Mouse (Mus musculus) spleen, postnatal 14 days (tissue): ENCODE data around the gene Olfr523.

ENCODE experiments used
- DNase-seq, 2 experiments: peaks; one replicate each; pipeline ENCODE4 v3.0.0; 2021 to 2022; ENCODE audit warnings: low spot score in 2 of 2

Olfr523 gene

DNA sequence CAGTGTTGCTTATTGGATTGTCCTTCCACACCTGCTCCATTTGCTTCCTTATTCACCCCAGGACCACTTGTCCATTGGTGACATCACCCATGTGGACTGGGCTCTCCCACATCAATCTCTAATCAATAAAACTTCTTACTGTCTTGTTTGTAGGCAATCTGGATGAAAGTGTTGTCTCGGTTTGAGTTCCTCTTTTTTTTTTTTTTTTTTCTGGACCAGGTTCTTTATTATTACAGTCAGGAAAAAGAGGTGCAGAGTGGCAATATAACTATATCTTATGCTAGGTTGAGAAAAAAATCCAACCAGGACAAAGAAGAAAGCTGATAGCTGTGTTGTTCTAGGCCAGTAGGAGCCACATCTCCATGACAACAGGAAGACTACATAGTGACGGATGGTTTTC is 7.7 kb downstream of the Olfr523 start:
- no peak for DNase-seq

GRCm38 (mm10) chr7:140184206-140184605 is 11.2 kb downstream of the Olfr523 start:
- DNase-seq, result no peak

- DNase-seq, result no peak
Observed at GRCm38 (mm10) chr7:140186646-140187620, 13.9 kb downstream of the Olfr523 start.

DNA sequence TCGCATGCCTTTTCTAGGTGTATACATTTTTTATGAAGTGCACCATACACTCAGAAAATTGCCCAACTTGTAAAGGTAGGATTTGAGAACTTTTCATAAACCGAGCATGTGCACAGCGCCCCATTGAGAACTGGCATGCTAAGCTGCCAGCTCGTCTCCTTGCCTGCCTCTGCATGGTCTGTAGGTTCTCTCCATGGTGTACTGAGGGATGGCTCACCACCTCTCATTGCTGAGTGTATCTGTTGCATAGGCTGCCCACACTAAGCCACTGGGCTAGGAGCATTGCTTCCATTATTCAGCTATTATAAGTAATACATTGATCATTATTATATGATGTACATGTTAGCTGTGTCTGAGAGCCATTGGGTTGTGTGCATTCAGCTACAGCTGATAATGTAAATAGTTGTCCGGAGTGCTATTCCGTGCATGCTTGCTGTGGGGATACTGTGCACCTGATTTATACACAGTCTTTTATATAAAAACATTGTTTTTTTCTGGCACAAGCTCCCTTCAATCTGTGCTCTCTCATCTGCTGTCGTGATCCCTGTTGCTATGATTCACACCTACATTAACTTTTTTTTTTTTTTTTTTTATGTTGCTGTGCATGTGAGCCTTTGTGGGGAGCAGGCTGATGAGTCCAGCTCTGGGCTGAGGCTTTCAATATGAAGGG is 14.8 kb downstream of the Olfr523 start:
- no peak for DNase-seq

- no peak for DNase-seq
Observed at GRCm38 (mm10) chr7:140188391-140189328, 15.6 kb downstream of the Olfr523 start.

DNA sequence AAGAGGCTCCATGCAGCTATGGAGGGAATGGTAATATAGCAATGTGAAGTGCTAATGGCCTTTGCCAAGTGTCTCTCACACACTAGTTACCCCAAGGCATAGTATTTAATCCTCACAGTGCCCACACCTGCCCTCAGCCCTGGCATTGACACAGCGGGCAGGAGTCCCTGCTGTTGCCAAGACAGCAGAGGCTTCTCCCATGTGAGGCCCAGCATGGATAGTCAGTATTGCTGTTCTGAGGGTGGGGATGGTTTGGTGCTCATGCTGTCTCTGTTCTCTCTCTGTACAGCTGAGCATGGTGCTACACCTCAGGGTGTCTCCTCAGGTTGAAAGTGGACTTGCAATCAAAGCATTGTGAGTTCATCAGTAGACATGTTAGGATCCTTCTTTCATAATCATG is 17.4 kb downstream of the Olfr523 start:
- no peak for DNase-seq

DNA sequence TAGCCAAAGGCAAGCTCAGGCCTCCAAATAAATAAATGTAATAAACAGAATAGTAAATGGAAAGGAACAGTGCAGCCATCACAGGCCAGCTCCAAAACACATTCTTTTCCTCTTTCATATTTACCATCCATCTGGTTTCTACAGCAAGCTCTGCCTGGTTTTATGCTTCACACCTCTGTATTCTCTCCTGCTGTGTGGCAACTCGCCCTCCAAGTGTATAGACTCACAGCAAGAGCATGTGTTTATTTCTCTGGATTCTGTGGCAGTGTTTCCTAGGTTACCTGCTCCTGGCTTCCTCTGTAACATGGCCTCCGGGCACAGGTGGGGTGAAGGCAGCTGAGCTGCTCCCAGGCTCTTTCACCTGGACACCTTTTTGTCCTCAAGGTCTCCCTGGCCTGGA is 19.4 kb downstream of the Olfr523 start:
- DNase-seq, result no peak

DNA sequence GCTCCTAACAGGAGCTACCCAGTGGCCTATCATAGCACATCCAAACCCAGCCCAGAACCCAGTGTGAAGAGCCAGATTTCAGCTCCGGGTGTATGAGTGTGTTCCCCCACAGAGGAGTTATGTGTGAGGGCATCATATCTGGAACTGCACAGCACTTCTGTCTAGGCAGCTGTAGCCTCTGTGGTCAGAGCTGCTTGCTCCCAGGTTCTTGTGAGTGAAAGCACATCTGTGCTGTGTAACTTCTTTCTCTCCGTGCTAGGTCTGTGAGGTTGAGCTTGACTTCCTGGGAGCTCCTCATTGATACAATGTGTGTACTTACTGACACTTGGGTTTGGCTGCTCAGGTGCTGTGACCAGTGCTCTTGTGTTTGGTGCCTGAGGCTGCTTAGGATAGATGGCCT is 19.8 kb downstream of the Olfr523 start:
- DNase-seq, result no peak

DNA sequence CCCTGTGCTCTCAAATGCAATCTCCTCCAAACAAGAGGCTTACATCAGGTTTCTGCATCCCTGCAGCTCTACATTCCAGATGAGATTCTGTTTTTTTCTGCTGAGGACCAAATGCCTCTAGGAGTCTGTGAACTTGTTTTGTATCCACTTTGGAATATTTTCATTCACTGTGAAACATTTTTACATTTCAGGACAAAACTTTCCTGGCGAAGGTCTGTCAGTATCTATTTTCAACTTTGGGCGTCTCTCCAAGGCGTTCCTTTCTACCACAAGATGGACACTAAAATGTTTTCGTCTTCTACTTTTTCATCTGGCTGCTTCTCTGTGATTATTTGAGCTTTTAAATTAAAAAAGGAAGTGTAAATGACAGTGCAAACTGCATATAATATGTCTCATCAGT is 21.0 kb downstream of the Olfr523 start:
- no peak for DNase-seq

DNA sequence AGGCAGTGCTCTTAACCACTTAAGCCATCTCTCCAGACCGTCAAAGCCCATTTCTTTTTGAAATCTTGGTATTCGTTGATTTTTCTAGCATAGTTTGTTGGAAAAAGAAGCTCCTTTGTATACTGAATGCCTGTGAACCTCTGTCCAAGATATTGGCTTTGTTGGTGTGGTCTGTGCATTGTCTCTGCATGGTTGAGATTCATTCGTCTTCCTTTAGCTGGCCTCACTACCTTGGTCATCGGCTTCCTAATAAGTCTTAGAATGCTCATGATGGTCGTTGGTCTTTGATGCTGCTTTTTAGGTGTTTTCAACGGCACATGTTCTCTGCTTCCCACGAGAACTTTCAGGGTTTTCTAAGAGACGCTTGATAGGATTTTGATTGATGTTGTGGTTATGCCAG is 23.0 kb downstream of the Olfr523 start:
- no peak for DNase-seq

GRCm38 (mm10) chr7:140201090-140201489 is 28.1 kb downstream of the Olfr523 start:
- no peak for DNase-seq

DNA sequence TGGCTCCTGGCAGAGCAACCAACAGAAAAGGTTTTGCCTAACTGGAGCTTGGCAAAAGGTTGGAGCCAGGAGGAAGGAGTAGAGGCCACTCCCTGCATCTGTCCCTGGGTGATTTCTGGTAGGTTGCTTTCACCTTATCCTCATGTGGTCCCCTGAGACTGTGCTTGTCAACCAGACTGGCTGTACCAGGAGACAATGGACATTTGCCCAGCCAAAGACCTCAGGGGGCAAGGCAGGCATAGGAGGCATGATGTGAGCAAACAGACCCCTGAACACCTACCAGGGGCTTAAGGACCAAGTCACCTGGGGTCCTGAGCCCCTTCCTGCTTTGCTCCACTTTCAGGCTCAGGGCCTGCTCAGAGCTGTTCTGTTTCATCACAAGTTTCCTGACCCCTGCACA is 32.8 kb downstream of the Olfr523 start, which contains the start of gene Olfr524:
Olfr524 (minus strand) TSS at position 101 of the 400 bp plus-strand sequence.
- DNase-seq, result no peak

DNA sequence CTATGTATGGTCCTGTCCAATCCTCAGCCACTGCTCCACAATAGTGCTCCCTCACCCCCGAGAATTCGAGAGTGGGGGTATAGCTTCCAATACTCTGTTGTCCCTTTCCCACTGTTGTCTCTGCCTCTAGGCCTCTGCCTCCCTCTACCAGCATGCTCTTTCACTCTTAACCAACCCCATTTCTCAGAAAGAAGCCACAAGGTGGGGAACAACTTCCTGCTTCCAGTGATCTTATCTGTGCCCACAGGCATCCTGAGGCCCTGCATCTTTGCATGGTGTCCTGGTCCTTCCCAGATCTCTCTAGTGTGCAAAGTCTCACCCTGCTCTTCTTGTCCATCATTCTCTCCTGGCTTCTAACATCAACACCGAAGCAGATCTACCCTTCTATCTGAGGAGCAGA is 33.9 kb downstream of the Olfr523 start:
- no peak for DNase-seq

- no peak for DNase-seq
Observed at GRCm38 (mm10) chr7:140208153-140208552, 35.1 kb downstream of the Olfr523 start.

- no peak for DNase-seq
Observed at GRCm38 (mm10) chr7:140208677-140209076, 35.7 kb downstream of the Olfr523 start.

DNA sequence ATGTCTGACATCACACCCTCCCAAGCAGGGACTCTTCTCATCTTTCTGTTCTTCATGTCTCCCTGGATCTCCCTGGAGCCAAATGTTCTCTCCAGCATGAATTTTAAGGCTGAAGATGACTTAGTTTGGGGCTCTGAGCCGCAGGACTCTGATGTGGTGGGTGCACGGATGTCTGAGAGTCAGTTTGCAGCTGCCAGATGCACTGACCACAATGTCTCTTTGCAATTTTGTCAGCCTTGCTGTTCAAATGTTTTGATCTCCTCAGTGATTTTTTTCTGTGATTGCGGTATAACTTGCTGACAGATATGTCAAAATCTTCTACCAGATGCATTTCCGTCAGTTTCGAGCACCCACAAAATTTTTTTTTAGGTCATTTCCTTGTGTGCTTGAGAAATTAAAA is 40.8 kb downstream of the Olfr523 start:
- DNase-seq, result no peak

- DNase-seq, result no peak
Observed at GRCm38 (mm10) chr7:140217967-140218366, 45.0 kb downstream of the Olfr523 start, which contains the start of gene Cd163l1. Cd163l1 (plus strand) TSS chr7:140218267.

DNA sequence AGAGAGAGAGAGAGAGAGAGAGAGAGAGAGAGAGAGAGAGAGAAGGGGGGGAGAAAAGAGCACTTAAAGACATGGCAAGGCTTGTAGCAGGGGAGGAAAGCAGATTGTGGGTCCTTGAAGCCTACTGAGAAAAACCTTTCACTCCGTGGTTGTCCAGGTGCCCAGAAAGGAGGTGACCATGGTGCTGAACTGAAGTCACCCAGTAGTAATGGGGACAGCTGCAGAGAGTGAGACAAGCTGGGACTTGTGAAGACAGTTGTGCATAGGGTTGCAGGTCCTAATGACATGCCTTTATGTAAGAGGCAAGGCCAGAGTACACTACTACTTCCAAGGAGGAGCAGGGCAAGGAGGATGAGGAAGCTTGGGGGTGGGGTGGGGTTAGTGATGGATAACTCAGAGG is 46.3 kb downstream of the Olfr523 start:
- no peak for DNase-seq

DNA sequence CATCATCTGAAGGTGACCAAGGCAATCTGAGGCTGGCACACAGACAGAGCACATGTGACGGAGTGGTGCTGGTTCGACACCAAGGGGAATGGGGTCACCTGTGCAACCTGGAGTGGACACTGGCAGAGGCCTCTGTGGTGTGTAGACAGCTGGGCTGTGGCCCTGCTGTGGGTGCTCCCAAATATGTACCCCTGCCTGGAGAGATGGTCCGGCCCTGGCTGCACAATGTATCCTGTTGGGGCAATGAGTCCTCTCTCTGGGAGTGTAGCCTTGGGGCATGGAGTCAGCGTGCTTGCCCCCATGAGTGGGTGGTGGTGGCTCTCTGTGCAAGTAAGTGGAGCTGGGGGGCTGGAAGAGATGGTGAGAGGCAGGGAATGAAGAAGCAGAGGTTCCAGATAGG is 47.4 kb downstream of the Olfr523 start:
- DNase-seq, result no peak

GRCm38 (mm10) chr7:140224209-140224608 is 51.2 kb downstream of the Olfr523 start:
- no peak for DNase-seq
